Mouse (Mus musculus) layer of hippocampus, adult 18-20 months (tissue): ENCODE measurements at regions not wholly inside any gene's neighbourhood (a gene's known extent, or its start where the extent isn't known, plus 50 kb on each side); places are given as distances from the start of the nearest gene placed in this dataset.

ENCODE experiments used
- DNase-seq, 2 experiments: peaks; one replicate each; pipeline ENCODE4 v3.0.0; 2022; ENCODE audit warnings: low spot score in 2 of 2

DNA sequence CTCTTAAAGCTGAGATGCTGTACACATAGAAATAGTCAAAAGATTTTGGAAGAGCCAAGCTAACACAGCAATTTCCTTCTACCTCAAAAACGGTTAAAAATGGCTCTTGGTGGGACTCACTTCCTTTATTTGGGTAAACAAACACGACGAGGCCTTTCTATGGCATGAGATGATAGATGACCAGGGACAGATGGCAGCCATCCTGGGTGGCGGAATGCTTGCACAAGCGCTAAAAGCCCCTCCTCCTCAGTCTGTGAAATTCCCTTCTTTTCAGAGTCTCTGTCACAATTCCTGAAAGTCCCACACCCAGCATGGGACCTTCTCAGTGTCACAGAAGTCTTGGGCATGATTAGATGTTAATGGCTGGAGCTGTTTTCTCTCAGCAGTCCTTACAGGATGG, 59.3 kb upstream of the Ado start:
- DNase-seq = no peak

DNA sequence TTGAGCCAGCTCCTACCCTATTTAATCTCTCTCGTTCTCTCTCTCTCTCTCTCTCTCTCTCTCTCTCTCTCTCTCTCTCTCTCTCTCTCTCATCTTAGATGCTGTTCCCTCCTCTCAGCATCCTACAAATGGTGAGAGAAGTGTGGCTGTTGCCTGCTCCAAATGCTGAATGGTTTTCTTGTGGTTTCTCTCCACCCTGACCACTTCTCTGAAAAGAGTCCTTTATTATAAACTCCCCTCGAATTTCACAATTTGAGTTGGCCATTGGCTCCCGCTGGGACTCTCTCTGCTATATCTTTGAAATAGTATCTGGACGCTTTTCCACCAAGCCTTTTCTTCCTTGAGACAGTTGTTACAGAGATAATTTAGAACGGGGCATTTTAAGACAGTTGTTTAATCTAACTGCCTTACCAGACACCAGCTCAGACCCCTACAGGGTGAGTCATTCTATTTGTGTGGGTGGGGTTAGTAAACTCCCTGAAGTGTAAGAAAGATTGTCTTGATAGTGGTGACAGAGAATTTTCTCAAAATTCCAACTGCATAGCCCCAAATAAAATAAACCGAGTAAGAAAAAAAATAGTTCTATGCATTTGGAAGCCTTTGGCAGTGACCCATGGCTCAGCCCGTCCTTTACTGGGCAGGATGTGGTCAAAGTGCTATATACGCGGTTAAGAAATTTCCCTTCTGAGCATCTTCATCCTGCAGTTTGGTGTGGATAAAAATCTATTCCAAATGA, 58.7 kb upstream of the Ado start:
- no peak for DNase-seq

DNA sequence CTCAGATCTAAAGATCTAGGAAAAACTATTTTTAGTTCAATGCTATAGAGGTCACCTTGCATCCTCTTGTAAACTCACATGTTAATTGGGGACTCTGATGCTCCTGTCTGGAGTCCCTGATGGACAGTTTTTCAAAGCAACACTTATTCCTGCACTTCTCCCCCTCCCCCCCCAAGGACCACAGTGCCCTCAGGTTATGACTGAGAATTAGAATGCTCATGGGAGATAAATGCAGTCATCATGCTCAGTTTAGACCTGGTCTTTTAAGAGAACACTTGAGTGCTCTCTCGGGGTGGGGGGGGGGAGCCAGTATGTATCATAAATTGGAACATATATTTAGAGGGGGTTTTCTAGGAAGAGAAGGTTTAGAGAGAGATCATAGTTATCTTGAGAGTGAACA, 58.0 kb upstream of the Ado start:
- DNase-seq = no peak

DNA sequence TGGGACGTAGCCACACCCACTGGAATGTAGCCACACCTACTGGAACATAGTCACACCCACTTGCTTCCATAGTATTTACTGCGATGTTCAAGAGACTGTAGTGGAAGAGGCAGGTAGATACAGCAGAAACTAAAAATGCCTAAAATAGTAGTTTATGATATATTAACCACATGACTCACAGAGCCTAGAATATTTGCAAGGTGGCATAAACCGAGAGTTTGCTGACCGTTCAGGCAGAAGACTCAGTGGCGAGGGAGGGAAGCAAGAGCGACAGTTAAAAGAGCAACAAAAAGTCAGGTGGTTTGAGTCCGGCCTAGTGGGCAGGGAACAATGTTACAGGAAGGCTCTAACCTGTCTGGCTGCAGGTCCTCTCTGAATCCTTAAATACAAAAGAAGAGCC, 50.6 kb upstream of the Ado start:
- DNase-seq = no peak

DNA sequence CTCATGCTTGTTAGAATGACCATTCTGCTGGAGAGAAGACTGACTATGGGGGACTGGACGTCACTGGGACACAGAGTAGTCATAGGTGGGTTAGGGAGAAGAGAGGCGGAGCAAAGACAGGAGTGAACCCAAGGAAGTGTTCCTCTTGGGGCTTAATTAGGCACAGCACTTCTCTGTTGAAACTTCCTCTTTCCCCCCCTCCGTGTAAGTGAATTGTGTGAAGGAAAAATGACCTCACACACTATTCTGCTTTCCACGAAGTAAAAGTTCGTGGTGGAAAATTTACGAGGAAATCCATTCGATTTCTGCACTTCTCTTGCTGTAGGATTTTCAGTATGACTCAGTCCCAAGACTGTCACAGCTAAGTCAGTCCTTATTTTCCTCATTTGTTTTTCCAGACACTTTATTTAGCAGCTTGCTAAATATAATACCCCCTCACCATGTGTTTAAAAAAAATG, 49.9 kb upstream of the Ado start:
- no peak for DNase-seq
